Mouse (Mus musculus): ENCODE measurements around the gene Pcsk5.
"Not testable (repeated sequence)": the region's sequence is repeated elsewhere in the genome, so short reads cannot be mapped to it uniquely, and the experiment has no call there.

The Pcsk5 gene

GRCm38 (mm10) chr19:17482126-17482790 is 355.2 kb downstream of the Pcsk5 start:
- no peak for DNase-seq (ENCODE audit: low spot score in 2 of 2)

- DNase-seq (ENCODE audit: low spot score in 2 of 2) = no peak
These were observed 358.0 kb downstream of the Pcsk5 start for GRCm38 (mm10) chr19:17479471-17479870.

GRCm38 (mm10) chr19:17476021-17476420 is 361.4 kb downstream of the Pcsk5 start:
- DNase-seq (ENCODE audit: low spot score in 2 of 2) = no peak

- not testable (repeated sequence) for DNase-seq (ENCODE audit: low spot score in 2 of 2)
These were observed 364.3 kb downstream of the Pcsk5 start for GRCm38 (mm10) chr19:17473138-17473537.

- no peak for DNase-seq (ENCODE audit: low spot score in 2 of 2)
These were observed 365.6 kb downstream of the Pcsk5 start for GRCm38 (mm10) chr19:17471861-17472260.

GRCm38 (mm10) chr19:17471196-17471595 is 366.2 kb downstream of the Pcsk5 start:
- no peak for DNase-seq (ENCODE audit: low spot score in 2 of 2)

- DNase-seq (ENCODE audit: low spot score in 2 of 2) = peak in 1 of 2 experiments; percentile 24
These were observed 369.7 kb downstream of the Pcsk5 start for GRCm38 (mm10) chr19:17467556-17468211.

- DNase-seq (ENCODE audit: low spot score in 2 of 2) = no peak
These were observed 385.4 kb downstream of the Pcsk5 start for GRCm38 (mm10) chr19:17452001-17452400.

- DNase-seq (ENCODE audit: low spot score in 2 of 2) = no peak
These were observed 393.9 kb downstream of the Pcsk5 start for GRCm38 (mm10) chr19:17443581-17443980.

- DNase-seq (ENCODE audit: low spot score in 2 of 2) = no peak
These were observed 397.8 kb downstream of the Pcsk5 start for GRCm38 (mm10) chr19:17439476-17440189.

- no peak for DNase-seq (ENCODE audit: low spot score in 2 of 2)
These were observed 400.8 kb downstream of the Pcsk5 start for GRCm38 (mm10) chr19:17436651-17437050.

- DNase-seq (ENCODE audit: low spot score in 2 of 2) = no peak
These were observed 408.9 kb downstream of the Pcsk5 start for GRCm38 (mm10) chr19:17428561-17428914.

GRCm38 (mm10) chr19:17427824-17428560 is 409.4 kb downstream of the Pcsk5 start:
- DNase-seq (ENCODE audit: low spot score in 2 of 2) = no peak

- DNase-seq (ENCODE audit: low spot score in 2 of 2) = no peak
These were observed 414.1 kb downstream of the Pcsk5 start for GRCm38 (mm10) chr19:17423306-17423705.

- DNase-seq (ENCODE audit: low spot score in 2 of 2) = no peak
These were observed 419.6 kb downstream of the Pcsk5 start for GRCm38 (mm10) chr19:17417855-17418254.

GRCm38 (mm10) chr19:17412915-17413459 is 424.4 kb downstream of the Pcsk5 start:
- no peak for DNase-seq (ENCODE audit: low spot score in 2 of 2)

GRCm38 (mm10) chr19:17410465-17411065 is 426.9 kb downstream of the Pcsk5 start:
- DNase-seq (ENCODE audit: low spot score in 2 of 2) = no peak

GRCm38 (mm10) chr19:17409351-17409750 is 428.1 kb downstream of the Pcsk5 start:
- DNase-seq (ENCODE audit: low spot score in 2 of 2) = no peak

- no peak for DNase-seq (ENCODE audit: low spot score in 2 of 2)
These were observed 428.8 kb downstream of the Pcsk5 start for GRCm38 (mm10) chr19:17408591-17408990.

- DNase-seq (ENCODE audit: low spot score in 2 of 2) = no peak
These were observed 430.6 kb downstream of the Pcsk5 start for GRCm38 (mm10) chr19:17406823-17407222.

GRCm38 (mm10) chr19:17403175-17403574 is 434.3 kb downstream of the Pcsk5 start:
- no peak for DNase-seq (ENCODE audit: low spot score in 2 of 2)

Data from frontal cortex, postnatal 10 days (tissue).